Mouse (Mus musculus) liver, embryonic 15.5 days (tissue): Measurements from ENCODE around the gene B4galnt1. TPM values are rescaled to one million over a fixed set of nuclear protein-coding genes. Genes with fewer than 3 reads are reported as not detected.
A peak's percentile ranks its signal among the peaks of the same experiment; 100 is the strongest.
"Not testable (repeated sequence)": the region's sequence is repeated elsewhere in the genome, so short reads cannot be mapped to it uniquely, and the experiment has no call there.

Experiments
- ATAC-seq: fragments of 200-750 bp; cut with Nextera tagmentation; 2 replicates; pipeline ENCODE4 v1.8.0; 2017; ENCODE audit warnings: moderate number of reproducible peaks, mild to moderate bottlenecking, moderate library complexity; ENCODE audit not compliant: insufficient read depth
- H3K27ac ChIP-seq: fragments of 300-500 bp; sonication (generic); replicated peaks from 2 replicates; pipeline ENCODE4 v1.5.1; 2015; ENCODE audit warnings: mild to moderate bottlenecking, inconsistent platforms
- H3K27me3 ChIP-seq: fragments of 300-500 bp; sonication (generic); 2 replicates; pipeline ENCODE4 v1.6.1; 2015; ENCODE audit warnings: mild to moderate bottlenecking, inconsistent platforms
- H3K36me3 ChIP-seq: fragments of 300-500 bp; sonication (generic); replicated peaks from 2 replicates; pipeline ENCODE4 v1.6.1; 2015; ENCODE audit warnings: moderate library complexity, mild to moderate bottlenecking, inconsistent platforms
- H3K4me1 ChIP-seq: fragments of 300-500 bp; sonication (generic); replicated peaks from 2 replicates; pipeline ENCODE4 v1.6.1; 2015; ENCODE audit warnings: inconsistent platforms
- H3K4me2 ChIP-seq: fragments of 300-500 bp; sonication (generic); 2 replicates; pipeline ENCODE4 v1.6.1; 2015; ENCODE audit warnings: moderate library complexity, mild to moderate bottlenecking, inconsistent platforms
- H3K4me3 ChIP-seq: fragments of 300-500 bp; sonication (generic); replicated peaks from 2 replicates; pipeline ENCODE4 v1.5.1; 2015; ENCODE audit warnings: mild to moderate bottlenecking, inconsistent platforms
- H3K9ac ChIP-seq: fragments of 300-500 bp; sonication (generic); 2 replicates; pipeline ENCODE4 v1.6.1; 2015; ENCODE audit warnings: moderate library complexity, mild to moderate bottlenecking, inconsistent platforms
- H3K9me3 ChIP-seq: fragments of 300-500 bp; sonication (generic); replicated peaks from 2 replicates; pipeline ENCODE4 v1.6.1; 2016; ENCODE audit warnings: inconsistent platforms
- WGBS: fragments of 180-500 bp; shearing (Covaris S2); methylation state at CpG from one replicate; pipeline ENCODE4 v1.1.7; 2015; ENCODE audit warnings: mixed read lengths; ENCODE audit not compliant: insufficient replicate concordance; 5-methylcytosine and 5-hydroxymethylcytosine counted together
- polyA plus RNA-seq: library from polyadenylated mRNA; unstranded; fragments of >200 nt; fragmentation: Nextera tagmentation; extraction: Ambion mirVana; gene quantifications from 2 replicates; pipeline ENCODE4 v1.2.1, GENCODE M21; 2015

B4galnt1 gene
- polyA plus RNA-seq, 1 experiment from 2014 or later, result 19.3 TPM

- Histone ChIP-seq H3K9me3 (no peaks in the 10 kb centered on the region), H3K4me1 (peaks cover 81% of the 10 kb centered on the region), H3K4me3 (peak within 1 kb of the TSS; percentile 68), H3K4me2 (peak within 1 kb of the TSS; percentile 99), H3K27ac (peak within 1 kb of the TSS; percentile 84), H3K27me3 (peaks cover 34% of the 10 kb centered on the region), H3K9ac (peak within 1 kb of the TSS; percentile 71), H3K36me3 (peaks cover 4% of the 10 kb centered on the region; the same call in 1 of the 2 replicates)
- WGBS, result 3% methylated on average over 35 of the region's 35 CpGs
- peak; percentile 10; the same call in 1 of the 2 replicates for ATAC-seq
Measured at GRCm38 (mm10) chr10:127189651-127190381, 24.8 kb downstream of the B4galnt1 start, which contains the start of gene Arhgef25. Arhgef25 (minus strand) TSS chr10:127190083.

- peak overlapping the region; percentile 84 for H3K27ac ChIP-seq
- 26% methylated on average over 14 of the region's 14 CpGs for WGBS
- no peak overlapping the region for H3K4me3 ChIP-seq
- 0 out of 2 replicates have a peak, but pooled peaks have one; percentile 10 for ATAC-seq
- no peaks in the 10 kb centered on the region for H3K9me3 ChIP-seq
- H3K36me3 ChIP-seq, result peaks cover 4% of the 10 kb centered on the region; the same call in 1 of the 2 replicates
- peak overlapping the region; percentile 99 for H3K4me2 ChIP-seq
- peaks cover 80% of the 10 kb centered on the region for H3K4me1 ChIP-seq
- peaks cover 27% of the 10 kb centered on the region for H3K27me3 ChIP-seq
- H3K9ac ChIP-seq, result peak overlapping the region; percentile 71; the same call in 1 of the 2 replicates
Measured at GRCm38 (mm10) chr10:127190398-127191190, 25.6 kb downstream of the B4galnt1 start.

GRCm38 (mm10) chr10:127191191-127192056, 26.4 kb downstream of the B4galnt1 start:
- H3K4me2 ChIP-seq, result peak overlapping the region; percentile 99; the same call in 1 of the 2 replicates
- H3K9me3 ChIP-seq, result no peaks in the 10 kb centered on the region
- peak overlapping the region; percentile 84 for H3K27ac ChIP-seq
- peaks cover 4% of the 10 kb centered on the region; the same call in 1 of the 2 replicates for H3K36me3 ChIP-seq
- WGBS, result 53% methylated on average over 19 of the region's 19 CpGs
- peaks cover 85% of the 10 kb centered on the region for H3K4me1 ChIP-seq
- H3K4me3 ChIP-seq, result no peak overlapping the region
- ATAC-seq, result no peak
- H3K9ac ChIP-seq, result no peak overlapping the region
- peaks cover 27% of the 10 kb centered on the region for H3K27me3 ChIP-seq

- H3K9ac ChIP-seq, ATAC-seq, H3K9me3 ChIP-seq, H3K4me2 ChIP-seq, H3K36me3 ChIP-seq, H3K4me3 ChIP-seq: not testable (repeated sequence)
- Histone ChIP-seq H3K27ac (peak overlapping the region; percentile 84), H3K4me1 (peaks cover 87% of the 10 kb centered on the region), H3K27me3 (peaks cover 25% of the 10 kb centered on the region)
- 60% methylated on average over 1 of the region's 1 CpGs for WGBS
Measured at GRCm38 (mm10) chr10:127192057-127192328, 27.0 kb downstream of the B4galnt1 start.

GRCm38 (mm10) chr10:127193011-127193410, 28.0 kb downstream of the B4galnt1 start:
- WGBS, result 69% methylated on average over 9 of the region's 9 CpGs
- H3K9me3 ChIP-seq, result no peaks in the 10 kb centered on the region
- H3K36me3 ChIP-seq, result peaks cover 14% of the 10 kb centered on the region
- H3K27ac ChIP-seq, result peak overlapping the region; percentile 73
- H3K4me2 ChIP-seq, result peak overlapping the region; percentile 45
- no peak for ATAC-seq
- H3K4me3 ChIP-seq, result no peak overlapping the region
- H3K4me1 ChIP-seq, result peaks cover 82% of the 10 kb centered on the region
- peaks cover 14% of the 10 kb centered on the region for H3K27me3 ChIP-seq
- H3K9ac ChIP-seq, result peak overlapping the region; percentile 39; the same call in 1 of the 2 replicates

- ATAC-seq, result peak; percentile 65
Measured at GRCm38 (mm10) chr10:127194428-127195327, 29.7 kb downstream of the B4galnt1 start.

GRCm38 (mm10) chr10:127195328-127196129, 30.5 kb downstream of the B4galnt1 start, which contains the start of gene Dtx3:
Dtx3 (minus strand) TSS chr10:127195728.
- Histone ChIP-seq H3K4me3 (peak within 1 kb of the TSS; percentile 85), H3K4me2 (peak within 1 kb of the TSS; percentile 95), H3K9me3 (no peaks in the 10 kb centered on the region), H3K27me3 (no peaks in the 10 kb centered on the region), H3K9ac (peak within 1 kb of the TSS; percentile 91), H3K27ac (peak within 1 kb of the TSS; percentile 93), H3K4me1 (peaks cover 68% of the 10 kb centered on the region), H3K36me3 (peaks cover 40% of the 10 kb centered on the region)
- under 1% methylated on average over 43 of the region's 47 CpGs for WGBS
- peak; percentile 56 for ATAC-seq

More at GRCm38 (mm10) chr10:127194428-127195327, 29.7 kb downstream of the B4galnt1 start:
- H3K36me3 ChIP-seq, result peaks cover 31% of the 10 kb centered on the region
- peaks cover 2% of the 10 kb centered on the region; the same call in 1 of the 2 replicates for H3K27me3 ChIP-seq
- H3K9ac ChIP-seq, result peak overlapping the region; percentile 91
- peak overlapping the region; percentile 95 for H3K4me2 ChIP-seq
- H3K4me1 ChIP-seq, result peaks cover 74% of the 10 kb centered on the region
- H3K27ac ChIP-seq, result peak overlapping the region; percentile 93
- peak overlapping the region; percentile 85 for H3K4me3 ChIP-seq
- no peaks in the 10 kb centered on the region for H3K9me3 ChIP-seq
- WGBS, result 5% methylated on average over 22 of the region's 22 CpGs

- Histone ChIP-seq H3K4me2 (peak overlapping the region; percentile 95), H3K9ac (no peak overlapping the region), H3K9me3 (no peaks in the 10 kb centered on the region), H3K4me3 (peak overlapping the region; percentile 85), H3K36me3 (peaks cover 47% of the 10 kb centered on the region), H3K27ac (peak overlapping the region; percentile 93; the same call in 1 of the 2 replicates), H3K27me3 (no peaks in the 10 kb centered on the region), H3K4me1 (peaks cover 66% of the 10 kb centered on the region)
- 64% methylated on average over 5 of the region's 5 CpGs for WGBS
- ATAC-seq, result no peak
Measured at GRCm38 (mm10) chr10:127196392-127196791, 31.4 kb downstream of the B4galnt1 start.

GRCm38 (mm10) chr10:127197104-127197503, 32.1 kb downstream of the B4galnt1 start:
- Histone ChIP-seq H3K27me3 (no peaks in the 10 kb centered on the region), H3K36me3 (peaks cover 53% of the 10 kb centered on the region), H3K27ac (0 out of 2 replicates have a peak overlapping the region, but pooled peaks have one; percentile 30), H3K4me2 (no peak overlapping the region), H3K4me3 (no peak overlapping the region), H3K9ac (no peak overlapping the region), H3K4me1 (peaks cover 66% of the 10 kb centered on the region), H3K9me3 (no peaks in the 10 kb centered on the region)
- ATAC-seq, result no peak
- 86% methylated on average over 8 of the region's 8 CpGs for WGBS
